Mouse (Mus musculus) intestine, embryonic 14.5 days (tissue): ENCODE measurements around the gene Acot12. TPM values are rescaled to one million over a fixed set of nuclear protein-coding genes. Genes with fewer than 3 reads are reported as not detected.

Experiments
- ATAC-seq: fragments of 200-750 bp; cut with Nextera tagmentation; replicated peaks from 2 replicates; pipeline ENCODE4 v1.8.0; 2017; ENCODE audit warnings: low read depth, moderate number of reproducible peaks, moderate TSS enrichment, moderate library complexity; ENCODE audit not compliant: low FRiP score, low TSS enrichment
- DNase-seq: peaks from one replicate; pipeline ENCODE4 v3.0.0-alpha.2; 2018; ENCODE audit warnings: low spot score
- H3K27ac ChIP-seq: fragments of 300-500 bp; sonication (generic); 2 replicates; pipeline ENCODE4 v1.5.1; 2014; ENCODE audit warnings: low read depth, mild to moderate bottlenecking, control low read depth
- H3K27me3 ChIP-seq: fragments of 300-500 bp; sonication (generic); replicated peaks from 2 replicates; pipeline ENCODE4 v1.6.1; 2014; ENCODE audit warnings: low read length, control low read depth; ENCODE audit not compliant: control insufficient read depth, insufficient read depth
- H3K36me3 ChIP-seq: fragments of 300-500 bp; sonication (generic); 2 replicates; pipeline ENCODE4 v1.6.1; 2014; ENCODE audit warnings: low read length, control low read depth; ENCODE audit not compliant: control insufficient read depth, insufficient read depth
- H3K4me1 ChIP-seq: fragments of 300-500 bp; sonication (generic); replicated peaks from 2 replicates; pipeline ENCODE4 v1.6.1; 2014; ENCODE audit warnings: low read length, control low read depth, mixed read lengths; ENCODE audit not compliant: control insufficient read depth, insufficient read depth
- H3K4me2 ChIP-seq: fragments of 300-500 bp; sonication (generic); 2 replicates; pipeline ENCODE4 v1.6.1; 2014; ENCODE audit warnings: low read length
- H3K4me3 ChIP-seq: fragments of 300-500 bp; sonication (generic); 2 replicates; pipeline ENCODE4 v1.5.1; 2014; ENCODE audit warnings: low read depth, low read length, control low read depth, mixed read lengths
- H3K9ac ChIP-seq: fragments of 300-500 bp; sonication (generic); 2 replicates; pipeline ENCODE4 v1.6.1; 2014; ENCODE audit warnings: mild to moderate bottlenecking, low read length
- H3K9me3 ChIP-seq: fragments of 300-500 bp; sonication (generic); 2 replicates; pipeline ENCODE4 v1.6.1; 2016; ENCODE audit warnings: low read length, control low read depth; ENCODE audit not compliant: control insufficient read depth
- WGBS: fragments of 180-500 bp; shearing (Covaris S2); extraction: QIAGEN DNeasy Blood & Tissue Kit; methylation state at CpG from one replicate; pipeline ENCODE4 v1.1.7; 2014; 5-methylcytosine and 5-hydroxymethylcytosine counted together
- polyA plus RNA-seq: library from polyadenylated mRNA; unstranded; fragments of >200 nt; fragmentation: Nextera tagmentation; extraction: Ambion mirVana; gene quantifications from 2 replicates; pipeline ENCODE4 v1.2.1, GENCODE M21; 2014

Acot12 gene
- polyA plus RNA-seq, result 0.47 TPM in 1 of 2 replicates, not detected in the other

DNA sequence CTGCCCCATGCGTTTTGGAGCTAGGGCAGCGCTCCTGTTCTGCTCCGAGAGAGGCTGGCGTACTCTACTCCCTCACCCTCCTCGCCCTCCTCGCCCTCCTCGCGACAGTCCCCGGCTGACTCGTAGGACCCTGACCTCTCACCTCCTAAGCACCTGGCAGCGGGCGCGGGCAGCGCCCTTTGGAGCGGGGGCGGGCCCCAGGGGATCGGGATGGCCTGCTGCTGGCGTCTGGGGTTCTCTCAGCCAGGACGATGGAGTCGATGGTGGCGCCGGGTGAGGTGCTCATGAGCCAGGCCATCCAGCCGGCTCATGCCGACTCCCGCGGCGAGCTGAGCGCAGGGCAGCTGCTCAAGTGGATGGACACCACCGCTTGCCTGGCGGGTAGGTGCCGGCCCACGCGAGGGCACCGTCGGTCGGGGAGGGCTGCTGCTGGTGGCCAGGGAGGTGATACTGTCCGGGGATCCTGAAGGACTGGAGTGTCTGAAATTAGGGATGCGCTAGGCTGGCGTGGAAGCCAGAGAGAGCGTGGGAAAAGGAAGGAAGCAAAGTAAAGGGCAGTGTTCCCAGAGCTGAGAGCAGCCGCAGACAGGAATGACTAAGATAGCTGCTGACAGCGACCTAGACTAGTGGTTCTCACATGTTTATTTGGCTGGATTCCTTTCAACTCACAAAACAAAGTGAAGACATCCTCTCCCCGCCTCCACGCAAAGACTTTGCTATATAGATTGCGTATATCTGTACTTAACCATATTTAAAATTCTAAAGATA, at the start of gene Acot12:
Gene Acot12, plus strand, starts transcription at position 233 of the 768 bp plus-strand sequence.
- Histone ChIP-seq H3K9ac (peak within 1 kb of the TSS; percentile 6; the same call in 1 of the 2 replicates), H3K36me3 (no peaks in the 10 kb centered on the region), H3K4me3 (peak within 1 kb of the TSS; percentile 39), H3K27ac (no peak within 1 kb of the TSS), H3K4me2 (peak within 1 kb of the TSS; percentile 75), H3K9me3 (no peaks in the 10 kb centered on the region), H3K27me3 (peaks cover 3% of the 10 kb centered on the region; the same call in 1 of the 2 replicates), H3K4me1 (no peaks in the 10 kb centered on the region)
- 8% methylated on average over 45 of the region's 45 CpGs for WGBS
- ATAC-seq (peak; percentile 78), DNase-seq (peak; percentile 73)

DNA sequence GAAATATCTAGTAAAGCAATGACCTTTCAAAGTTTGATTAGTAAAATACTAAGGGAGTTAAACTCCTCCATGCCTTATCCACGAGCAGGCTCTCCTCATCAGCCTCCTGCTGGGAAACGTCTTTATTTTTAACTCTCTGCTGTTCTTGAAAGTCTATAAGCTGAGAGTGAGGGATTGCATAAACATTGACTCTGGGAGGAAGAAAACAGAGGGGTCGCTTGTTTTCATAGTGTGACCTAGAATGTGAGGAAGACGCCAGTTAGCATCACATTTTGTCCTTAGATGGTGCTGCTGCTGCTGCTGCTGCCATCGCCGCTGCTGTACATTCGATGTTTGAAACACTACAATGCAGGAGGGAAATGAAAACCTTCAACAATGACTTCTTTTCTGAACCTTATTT, 47.7 kb upstream of the Acot12 start:
- ATAC-seq, result no peak
- WGBS, result 46% methylated on average over 7 of the region's 7 CpGs
- DNase-seq, result no peak
- Histone ChIP-seq H3K4me2 (no peak overlapping the region), H3K27ac (no peak overlapping the region; the same call in 1 of the 2 replicates), H3K9ac (no peak overlapping the region), H3K9me3 (no peaks in the 10 kb centered on the region), H3K4me1 (no peaks in the 10 kb centered on the region), H3K4me3 (no peak overlapping the region), H3K27me3 (no peaks in the 10 kb centered on the region), H3K36me3 (peaks cover 15% of the 10 kb centered on the region; the same call in 1 of the 2 replicates)

DNA sequence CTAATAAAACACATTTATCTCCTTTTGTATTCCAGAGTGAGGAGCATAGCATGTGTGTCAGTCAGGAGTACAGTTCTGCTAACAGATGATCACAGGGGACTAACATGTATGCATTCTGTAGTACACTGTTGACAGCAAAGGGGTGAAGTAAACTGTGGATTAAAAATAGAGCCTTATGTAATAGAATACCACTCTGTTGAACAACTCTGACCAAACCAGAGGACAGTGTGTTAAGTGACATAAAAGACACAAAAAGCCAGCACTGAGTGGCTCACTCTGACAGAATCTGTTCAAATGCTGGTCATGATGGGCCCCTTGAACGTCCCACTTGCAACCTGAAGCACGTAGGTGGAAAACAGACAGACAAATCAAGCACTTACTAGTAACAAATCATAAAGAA, 45.9 kb upstream of the Acot12 start:
- Histone ChIP-seq H3K4me2 (no peak overlapping the region), H3K27me3 (no peaks in the 10 kb centered on the region), H3K4me3 (no peak overlapping the region), H3K4me1 (no peaks in the 10 kb centered on the region), H3K9me3 (no peaks in the 10 kb centered on the region), H3K36me3 (peaks cover 17% of the 10 kb centered on the region), H3K9ac (no peak overlapping the region), H3K27ac (no peak overlapping the region)
- no peak for ATAC-seq
- DNase-seq, result no peak
- WGBS, result 90% methylated on average over 2 of the region's 2 CpGs

- Histone ChIP-seq H3K4me2 (no peak overlapping the region), H3K27ac (no peak overlapping the region), H3K4me3 (no peak overlapping the region), H3K36me3 (peaks cover 15% of the 10 kb centered on the region), H3K4me1 (no peaks in the 10 kb centered on the region), H3K9me3 (no peaks in the 10 kb centered on the region), H3K9ac (no peak overlapping the region), H3K27me3 (no peaks in the 10 kb centered on the region)
- no peak for ATAC-seq
- DNase-seq, result no peak
- WGBS, result 79% methylated on average over 2 of the region's 2 CpGs
Observed at GRCm38 (mm10) chr13:91696109-91696645, 45.1 kb upstream of the Acot12 start.

DNA sequence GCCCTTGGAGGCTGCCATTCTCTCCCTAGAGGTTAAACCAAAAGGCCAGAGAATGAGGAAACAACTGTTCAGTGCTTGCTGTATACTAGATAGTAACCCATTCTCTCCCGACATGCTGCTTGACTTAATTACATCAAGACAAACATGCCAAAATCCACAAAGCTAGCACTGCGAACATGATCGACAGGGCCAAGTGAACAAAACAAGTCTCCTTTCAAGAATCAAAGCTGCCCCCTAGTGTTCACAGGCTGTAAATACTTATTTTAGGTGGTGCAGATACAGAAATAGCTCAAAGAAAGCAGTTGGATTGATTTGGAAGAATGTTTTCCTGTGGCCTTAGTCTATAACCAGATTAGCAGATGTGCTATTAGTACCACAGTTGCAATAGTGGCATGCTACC, 44.3 kb upstream of the Acot12 start:
- WGBS, result 43% methylated on average over 3 of the region's 3 CpGs

GRCm38 (mm10) chr13:91702337-91702736, 39.0 kb upstream of the Acot12 start:
- DNase-seq (no peak), ATAC-seq (no peak)
- H3K9ac ChIP-seq, result no peak overlapping the region
- H3K4me2 ChIP-seq, result no peak overlapping the region
- no peaks in the 10 kb centered on the region for H3K4me1 ChIP-seq
- no peaks in the 10 kb centered on the region for H3K27me3 ChIP-seq
- H3K4me3 ChIP-seq, result no peak overlapping the region
- H3K27ac ChIP-seq, result no peak overlapping the region
- no peaks in the 10 kb centered on the region for H3K9me3 ChIP-seq
- peaks cover 15% of the 10 kb centered on the region for H3K36me3 ChIP-seq
- 60% methylated on average over 6 of the region's 6 CpGs for WGBS

More for the DNA sequence above, 44.3 kb upstream of the Acot12 start:
- DNase-seq (no peak), ATAC-seq (no peak)
- Histone ChIP-seq H3K36me3 (peaks cover 15% of the 10 kb centered on the region), H3K9ac (no peak overlapping the region), H3K27ac (no peak overlapping the region), H3K9me3 (no peaks in the 10 kb centered on the region), H3K27me3 (no peaks in the 10 kb centered on the region), H3K4me1 (no peaks in the 10 kb centered on the region), H3K4me3 (no peak overlapping the region), H3K4me2 (no peak overlapping the region)

GRCm38 (mm10) chr13:91719487-91719886, 21.8 kb upstream of the Acot12 start:
- Histone ChIP-seq H3K4me3 (no peak overlapping the region), H3K4me1 (no peaks in the 10 kb centered on the region), H3K36me3 (no peaks in the 10 kb centered on the region), H3K27me3 (no peaks in the 10 kb centered on the region), H3K4me2 (no peak overlapping the region), H3K9me3 (no peaks in the 10 kb centered on the region), H3K27ac (no peak overlapping the region), H3K9ac (no peak overlapping the region)
- DNase-seq, result no peak
- no peak for ATAC-seq
- 93% methylated on average over 6 of the region's 6 CpGs for WGBS

DNA sequence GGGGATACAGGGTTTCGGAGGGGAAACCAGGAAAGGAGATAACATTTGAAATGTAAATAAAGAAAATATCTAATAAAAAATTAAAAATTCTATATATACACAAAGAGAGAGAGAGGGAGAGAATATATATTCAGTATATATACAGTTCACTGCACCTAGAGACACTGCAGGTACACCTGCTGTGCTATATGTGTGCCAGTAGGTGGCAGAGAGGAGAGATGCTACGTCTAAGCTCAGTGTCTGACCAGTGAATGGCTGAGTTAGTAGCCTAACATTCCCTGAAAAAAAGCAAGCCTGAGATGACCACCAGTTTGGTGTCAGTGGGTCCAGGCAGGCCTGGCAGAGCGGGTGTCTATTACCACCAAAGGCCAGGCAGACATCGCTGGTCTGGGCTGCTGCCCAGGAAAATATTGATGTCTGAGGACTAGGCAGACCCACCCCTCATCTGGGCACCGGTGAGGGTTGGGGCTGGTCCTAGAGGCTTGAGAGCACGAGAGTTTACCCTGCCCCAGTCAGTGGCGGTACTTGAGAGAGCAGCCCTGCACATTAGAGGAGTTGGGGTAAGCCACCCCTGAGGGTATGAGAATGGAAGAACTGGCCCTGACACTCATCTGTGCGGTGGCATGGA, 18.1 kb upstream of the Acot12 start:
- Histone ChIP-seq H3K9me3 (no peaks in the 10 kb centered on the region), H3K4me3 (no peak overlapping the region), H3K27me3 (no peaks in the 10 kb centered on the region), H3K36me3 (no peaks in the 10 kb centered on the region), H3K4me2 (no peak overlapping the region), H3K27ac (no peak overlapping the region), H3K4me1 (no peaks in the 10 kb centered on the region), H3K9ac (no peak overlapping the region)
- 62% methylated on average over 8 of the region's 8 CpGs for WGBS
- ATAC-seq (0 out of 2 replicates have a peak, but pooled peaks have one; percentile 40), DNase-seq (no peak)
